In genomic region chr14:48367006-48367405, GRCm38 (mm10) we compare ENCODE assay signal across 9 mouse cellular contexts.
DNase-seq lines count a peak whose midpoint lies in the region; ATAC-seq and TF ChIP-seq lines count a peak whose summit lies in the region.
"Had no signal": no experiment of that assay in that cellular context is flagged by ENCODE, and none has a peak within 500 bp of the region (broad histone marks: within the 10 kb centered on the region; RNA-seq: fewer than 3 reads in every experiment).

No protein-coding gene starts in this region.

- 0 out of 2 replicates have a peak, but pooled peaks cover 2% of the 10 kb centered on the region for H3K9me3 ChIP-seq in heart, embryonic 10.5 days
- H3K9me3 ChIP-seq in embryonic facial prominence, embryonic 10.5 days, result no peaks in the 10 kb centered on the region
- no peaks in the 10 kb centered on the region for H3K9me3 ChIP-seq in heart, postnatal 0 days (replicated peaks; ENCODE audit: control insufficient read depth, low read length)
- H3K9me3 ChIP-seq in midbrain, postnatal 0 days (ENCODE audit: low read length), result no peaks in the 10 kb centered on the region
- H3K9me3 ChIP-seq: neural tube, embryonic 13.5 days had no signal

- H3K4me2 ChIP-seq in heart, postnatal 0 days (ENCODE audit: low read depth, low read length), result no peak overlapping the region
- no peak overlapping the region for H3K4me2 ChIP-seq in midbrain, postnatal 0 days (ENCODE audit: low read depth, low read length, poor library complexity, severe bottlenecking)
- H3K4me2 ChIP-seq: neural tube, embryonic 13.5 days had no signal

- H3K4me3 ChIP-seq in heart, embryonic 10.5 days, result no peak overlapping the region
- H3K4me3 ChIP-seq in embryonic facial prominence, embryonic 10.5 days, result no peak overlapping the region
- no peak overlapping the region for H3K4me3 ChIP-seq in heart, postnatal 0 days (ENCODE audit: low read depth, low read length)
- H3K4me3 ChIP-seq in midbrain, postnatal 0 days (ENCODE audit: low read depth, low read length), result no peak overlapping the region
- H3K4me3 ChIP-seq: neural tube, embryonic 13.5 days had no signal

- DNase-seq in heart, adult 18-20 months, result peak; percentile 74 to 90
- no peak for DNase-seq in heart, embryonic 10.5 days (ENCODE audit: low spot score)
- DNase-seq in adrenal gland, postnatal 25 days, result peak; percentile 71
- DNase-seq in embryonic facial prominence, embryonic 10.5 days (ENCODE audit: low spot score), result peak; percentile 76
- DNase-seq in heart, postnatal 0 days (ENCODE audit: low spot score), result peak; percentile 52
- peak; percentile 75 for DNase-seq in left cerebral cortex, adult 11 months (ENCODE audit: low spot score)
- peak; percentile 85 for DNase-seq in midbrain, postnatal 0 days (ENCODE audit: low spot score)
- DNase-seq in testis, postnatal 10 days (ENCODE audit: low spot score), result peak; percentile 82

- no peak overlapping the region for H3K9ac ChIP-seq in heart, postnatal 0 days (replicated peaks; ENCODE audit: low read depth, low read length)
- no peak overlapping the region for H3K9ac ChIP-seq in midbrain, postnatal 0 days (replicated peaks; ENCODE audit: low read length, poor library complexity, severe bottlenecking)
- H3K9ac ChIP-seq: neural tube, embryonic 13.5 days had no signal

- no peaks in the 10 kb centered on the region for H3K36me3 ChIP-seq in heart, embryonic 10.5 days
- H3K36me3 ChIP-seq in embryonic facial prominence, embryonic 10.5 days (replicated peaks), result no peaks in the 10 kb centered on the region
- no peaks in the 10 kb centered on the region for H3K36me3 ChIP-seq in heart, postnatal 0 days (replicated peaks; ENCODE audit: control insufficient read depth, insufficient read depth, low read length)
- no peaks in the 10 kb centered on the region for H3K36me3 ChIP-seq in midbrain, postnatal 0 days (ENCODE audit: insufficient read depth, low read length)
- H3K36me3 ChIP-seq: neural tube, embryonic 13.5 days had no signal

- no peaks in the 10 kb centered on the region for H3K4me1 ChIP-seq in heart, embryonic 10.5 days
- no peaks in the 10 kb centered on the region for H3K4me1 ChIP-seq in embryonic facial prominence, embryonic 10.5 days
- H3K4me1 ChIP-seq in heart, postnatal 0 days (ENCODE audit: control insufficient read depth, insufficient read depth), result no peaks in the 10 kb centered on the region
- H3K4me1 ChIP-seq in midbrain, postnatal 0 days (ENCODE audit: insufficient read depth, low read length), result no peaks in the 10 kb centered on the region
- H3K4me1 ChIP-seq: neural tube, embryonic 13.5 days had no signal

- WGBS in heart, embryonic 10.5 days, result 19% methylated on average over 7 of the region's 7 CpGs
- 19% methylated on average over 7 of the region's 7 CpGs for WGBS in embryonic facial prominence, embryonic 10.5 days
- WGBS in heart, postnatal 0 days, result 16% methylated on average over 7 of the region's 7 CpGs
- WGBS in midbrain, postnatal 0 days, result 15% methylated on average over 7 of the region's 7 CpGs

- TF ChIP-seq CTCF in heart, postnatal 0 days (IDR thresholded peaks at IDR 0.05; ENCODE audit: low read depth), result peak; percentile 80
- TF ChIP-seq CTCF in midbrain, postnatal 0 days (IDR thresholded peaks at IDR 0.05), result peak; percentile 93

- no peak for ATAC-seq in heart, postnatal 0 days (ENCODE audit: insufficient read depth, low read depth)
- no peak for ATAC-seq in midbrain, postnatal 0 days (ENCODE audit: low FRiP score)

- H3K27ac ChIP-seq in heart, embryonic 10.5 days, result no peak overlapping the region
- no peak overlapping the region for H3K27ac ChIP-seq in embryonic facial prominence, embryonic 10.5 days (replicated peaks)
- no peak overlapping the region for H3K27ac ChIP-seq in heart, postnatal 0 days (ENCODE audit: low read depth)
- no peak overlapping the region for H3K27ac ChIP-seq in midbrain, postnatal 0 days (ENCODE audit: low read depth, low read length)
- H3K27ac ChIP-seq: neural tube, embryonic 13.5 days had no signal

- no peak for TF ChIP-seq EP300 in heart, postnatal 0 days (IDR thresholded peaks at IDR 0.05; ENCODE audit: low read depth)

- peaks cover 9% of the 10 kb centered on the region; the same call in 1 of the 2 replicates for H3K27me3 ChIP-seq in heart, embryonic 10.5 days (ENCODE audit: insufficient read depth, poor library complexity, severe bottlenecking)
- peaks cover 9% of the 10 kb centered on the region; the same call in 1 of the 2 replicates for H3K27me3 ChIP-seq in embryonic facial prominence, embryonic 10.5 days (replicated peaks; ENCODE audit: low read depth, poor library complexity, severe bottlenecking)
- 0 out of 2 replicates have a peak, but pooled peaks cover 4% of the 10 kb centered on the region for H3K27me3 ChIP-seq in heart, postnatal 0 days (ENCODE audit: control insufficient read depth, insufficient read depth, low read length)
- no peaks in the 10 kb centered on the region; the same call in 1 of the 2 replicates for H3K27me3 ChIP-seq in midbrain, postnatal 0 days (ENCODE audit: insufficient read depth, low read length)
